Mouse (Mus musculus): ENCODE results near the gene Fam171a2.

DNA sequence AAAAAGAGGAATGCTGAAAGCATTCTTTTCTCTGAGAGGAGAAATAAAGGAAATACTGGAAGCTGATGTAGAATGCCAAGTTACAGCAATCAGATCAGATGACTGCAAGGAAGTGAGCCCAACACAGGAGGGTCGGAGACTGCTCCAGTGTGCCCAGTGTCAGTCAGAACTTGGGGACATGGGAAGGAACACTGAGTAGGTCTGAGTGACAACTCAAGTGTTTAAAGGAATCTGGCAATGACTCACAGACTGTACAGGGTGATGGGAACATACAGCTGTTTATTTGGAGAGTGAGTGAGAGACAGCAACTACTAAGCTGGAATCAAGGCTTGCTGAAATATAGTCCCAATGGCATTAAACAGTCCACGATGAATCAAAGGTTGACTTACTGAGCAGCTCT is 48.7 kb upstream of the Fam171a2 start:
- TF ChIP-seq CTCF (IDR thresholded peaks at IDR 0.05; ENCODE audit: control insufficient read depth, insufficient read depth, low read length) (no peak), POLR2A (IDR thresholded peaks at IDR 0.05; ENCODE audit: borderline replicate concordance, control insufficient read depth, low read depth, low read length) (no peak)

All from bone marrow, adult 2 months (tissue).